Mouse (Mus musculus): Measurements from ENCODE around the gene Inhbc.
"Not testable (repeated sequence)": the region's sequence is repeated elsewhere in the genome, so short reads cannot be mapped to it uniquely, and the experiment has no call there.

Gene Inhbc

GRCm38 (mm10) chr10:127326017-127326801 lies 44.0 kb downstream of the Inhbc start:
- DNase-seq (ENCODE audit: low spot score) = no peak

GRCm38 (mm10) chr10:127325454-127326016 lies 44.7 kb downstream of the Inhbc start:
- no peak for DNase-seq (ENCODE audit: low spot score)

GRCm38 (mm10) chr10:127324495-127324894 lies 45.7 kb downstream of the Inhbc start:
- no peak for DNase-seq (ENCODE audit: low spot score)

- no peak for DNase-seq (ENCODE audit: low spot score)
These were observed 46.9 kb downstream of the Inhbc start for GRCm38 (mm10) chr10:127323131-127323855.

- no peak for DNase-seq (ENCODE audit: low spot score)
These were observed 47.6 kb downstream of the Inhbc start for GRCm38 (mm10) chr10:127322669-127323068.

GRCm38 (mm10) chr10:127322178-127322577 lies 48.1 kb downstream of the Inhbc start:
- no peak for DNase-seq (ENCODE audit: low spot score)

GRCm38 (mm10) chr10:127321621-127322020 lies 48.6 kb downstream of the Inhbc start, which contains the start of gene Arhgap9:
Gene Arhgap9, plus strand, starts transcription at chr10:127321964.
- DNase-seq (ENCODE audit: low spot score) = no peak

GRCm38 (mm10) chr10:127319969-127320368 lies 50.3 kb downstream of the Inhbc start:
- no peak for DNase-seq (ENCODE audit: low spot score)

- DNase-seq (ENCODE audit: low spot score) = no peak
These were observed 52.2 kb downstream of the Inhbc start for GRCm38 (mm10) chr10:127318009-127318408.

- DNase-seq (ENCODE audit: low spot score) = no peak
These were observed 53.0 kb downstream of the Inhbc start for GRCm38 (mm10) chr10:127317277-127317676.

- not testable (repeated sequence) for DNase-seq (ENCODE audit: low spot score)
These were observed 55.3 kb downstream of the Inhbc start for GRCm38 (mm10) chr10:127314950-127315349.

- DNase-seq (ENCODE audit: low spot score) = not testable (repeated sequence)
These were observed 56.7 kb downstream of the Inhbc start for GRCm38 (mm10) chr10:127313516-127313915.

GRCm38 (mm10) chr10:127312858-127313257 lies 57.4 kb downstream of the Inhbc start:
- no peak for DNase-seq (ENCODE audit: low spot score)

GRCm38 (mm10) chr10:127312356-127312676 lies 57.9 kb downstream of the Inhbc start:
- peak; percentile 92 for DNase-seq (ENCODE audit: low spot score)

- peak; percentile 98 for DNase-seq (ENCODE audit: low spot score)
These were observed 58.5 kb downstream of the Inhbc start, which contains the start of gene Mars for GRCm38 (mm10) chr10:127311476-127312355. Gene Mars, minus strand, starts transcription at chr10:127311786.

- DNase-seq (ENCODE audit: low spot score) = peak; percentile 74
These were observed 59.4 kb downstream of the Inhbc start for GRCm38 (mm10) chr10:127310523-127311475.

GRCm38 (mm10) chr10:127309167-127309566 lies 61.1 kb downstream of the Inhbc start:
- not testable (repeated sequence) for DNase-seq (ENCODE audit: low spot score)
